Mouse (Mus musculus) lung, postnatal 0 days (tissue): ENCODE measurements at regions not wholly inside any gene's neighbourhood (a gene's known extent, or its start where the extent isn't known, plus 50 kb on each side); places are given as distances from the start of the nearest gene placed in this dataset.

ENCODE experiments used
- CTCF ChIP-seq: IDR thresholded peaks from 2 replicates; pipeline ENCODE4 v1.5.1; 2016; ENCODE audit warnings: antibody characterized with exemption, mild to moderate bottlenecking
- EP300 ChIP-seq: IDR thresholded peaks from 2 replicates; pipeline ENCODE4 v1.6.1; 2016; ENCODE audit warnings: antibody characterized with exemption, mild to moderate bottlenecking, control low read depth

DNA sequence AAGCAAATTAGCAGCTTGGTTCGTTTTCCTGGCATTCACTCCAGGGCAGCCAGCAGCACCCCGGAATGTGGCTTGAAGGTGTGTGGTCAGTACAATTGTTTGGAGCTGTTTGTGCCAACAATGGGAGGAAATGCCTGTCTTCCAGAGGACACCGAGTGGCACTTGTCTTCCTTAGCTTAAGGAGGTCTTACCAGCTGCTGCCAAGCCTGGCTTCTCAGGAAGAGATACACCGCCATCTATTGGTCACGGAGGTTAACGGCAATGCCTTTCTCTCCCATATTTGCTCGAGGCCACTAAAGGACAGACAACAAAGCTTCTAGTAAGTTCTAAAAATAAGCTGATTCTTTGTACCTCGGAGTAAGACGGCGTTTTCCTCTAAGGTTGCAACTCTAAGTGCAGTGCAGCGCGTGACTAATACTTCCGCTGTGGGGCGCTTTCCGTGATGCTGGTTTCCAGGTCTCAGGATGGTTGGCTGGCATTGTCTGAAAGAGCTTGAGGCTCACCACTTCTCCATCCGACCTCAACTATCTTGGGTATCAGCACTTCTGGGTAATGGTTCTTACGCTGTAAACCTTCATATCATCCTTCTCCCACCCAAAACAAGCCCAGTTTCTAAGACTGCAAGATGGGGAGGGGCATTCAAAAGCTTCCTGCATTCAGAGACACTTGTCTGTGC lies 145.2 kb downstream of the Psat1 start:
- TF ChIP-seq CTCF (peak; percentile 93), EP300 (no peak)
